Mouse (Mus musculus) neural tube, embryonic 14.5 days (tissue): ENCODE measurements around the gene Rer1. TPM values are rescaled to one million over a fixed set of nuclear protein-coding genes. Genes with fewer than 3 reads are reported as not detected.
"Not testable (repeated sequence)": the region's sequence is repeated elsewhere in the genome, so short reads cannot be mapped to it uniquely, and the experiment has no call there.

ENCODE experiments used
- ATAC-seq: fragments of 200-750 bp; cut with Nextera tagmentation; 2 replicates; pipeline ENCODE4 v1.8.0; 2017; ENCODE audit warnings: low read depth, mild to moderate bottlenecking, moderate TSS enrichment, moderate library complexity
- H3K27ac ChIP-seq: fragments of 300-500 bp; sonication (generic); 2 replicates; pipeline ENCODE4 v1.5.1; 2014; ENCODE audit warnings: low read depth, mild to moderate bottlenecking, control low read depth, low read length, moderate library complexity, mixed read lengths
- H3K27me3 ChIP-seq: fragments of 300-500 bp; sonication (generic); 2 replicates; pipeline ENCODE4 v1.6.1; 2014; ENCODE audit warnings: low read length; ENCODE audit not compliant: control insufficient read depth, insufficient read depth
- H3K36me3 ChIP-seq: fragments of 300-500 bp; sonication (generic); 2 replicates; pipeline ENCODE4 v1.6.1; 2014; ENCODE audit warnings: low read length, mixed read lengths; ENCODE audit not compliant: control insufficient read depth, insufficient read depth
- H3K4me1 ChIP-seq: fragments of 300-500 bp; sonication (generic); 2 replicates; pipeline ENCODE4 v1.6.1; 2014; ENCODE audit warnings: low read length; ENCODE audit not compliant: control insufficient read depth, insufficient read depth
- H3K4me2 ChIP-seq: fragments of 300-500 bp; sonication (generic); 2 replicates; pipeline ENCODE4 v1.6.1; 2014; ENCODE audit warnings: mild to moderate bottlenecking, low read depth, low read length, control low read depth
- H3K4me3 ChIP-seq: fragments of 300-500 bp; sonication (generic); 2 replicates; pipeline ENCODE4 v1.5.1; 2014; ENCODE audit warnings: low read depth, low read length, control low read depth, mixed read lengths
- H3K9ac ChIP-seq: fragments of 300-500 bp; sonication (generic); replicated peaks from 2 replicates; pipeline ENCODE4 v1.6.1; 2014; ENCODE audit warnings: low read depth, mild to moderate bottlenecking, control low read depth, low read length, mixed read lengths
- H3K9me3 ChIP-seq: fragments of 300-500 bp; sonication (generic); 2 replicates; pipeline ENCODE4 v1.6.1; 2016; ENCODE audit warnings: low read length; ENCODE audit not compliant: control insufficient read depth
- WGBS: fragments of 180-500 bp; shearing (Covaris S2); extraction: QIAGEN DNeasy Blood & Tissue Kit; methylation state at CpG from one replicate; pipeline ENCODE4 v1.1.7; 2014; 5-methylcytosine and 5-hydroxymethylcytosine counted together
- polyA plus RNA-seq: library from polyadenylated mRNA; unstranded; fragments of >200 nt; fragmentation: Nextera tagmentation; extraction: Ambion mirVana; gene quantifications from 2 replicates; pipeline ENCODE4 v1.2.1, GENCODE M21; 2014

The Rer1 gene
- polyA plus RNA-seq, 1 experiment from 2014 or later, result 132 TPM

DNA sequence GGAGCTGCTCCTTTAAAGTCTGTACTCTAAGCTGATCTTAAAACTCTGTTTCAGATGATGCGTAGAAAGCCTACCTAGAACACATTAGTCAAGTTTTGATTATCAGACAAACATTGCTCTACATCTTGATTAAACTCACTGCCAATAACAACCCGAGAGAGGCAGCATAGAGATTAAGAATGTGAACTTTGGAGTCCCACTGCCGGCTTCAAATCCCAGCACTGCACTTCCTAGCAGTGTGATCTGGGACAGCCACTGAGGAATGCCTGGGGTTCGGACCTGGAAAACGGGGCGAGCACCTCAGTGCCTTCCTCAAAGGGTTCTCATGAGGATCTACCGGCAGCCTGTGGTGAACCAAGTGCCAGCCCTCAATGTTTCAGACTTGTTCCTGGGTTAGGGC, 1.8 kb downstream of the Rer1 start:
- no peaks in the 10 kb centered on the region; the same call in 1 of the 2 replicates for H3K27me3 ChIP-seq
- no peaks in the 10 kb centered on the region for H3K9me3 ChIP-seq
- H3K9ac ChIP-seq, result no peak overlapping the region
- no peak for ATAC-seq
- no peak overlapping the region for H3K4me3 ChIP-seq
- H3K36me3 ChIP-seq, result peaks cover 17% of the 10 kb centered on the region
- H3K4me1 ChIP-seq, result peaks cover 16% of the 10 kb centered on the region
- H3K4me2 ChIP-seq, result peak overlapping the region; percentile 66; the same call in 1 of the 2 replicates
- 95% methylated on average over 7 of the region's 7 CpGs for WGBS
- no peak overlapping the region for H3K27ac ChIP-seq

DNA sequence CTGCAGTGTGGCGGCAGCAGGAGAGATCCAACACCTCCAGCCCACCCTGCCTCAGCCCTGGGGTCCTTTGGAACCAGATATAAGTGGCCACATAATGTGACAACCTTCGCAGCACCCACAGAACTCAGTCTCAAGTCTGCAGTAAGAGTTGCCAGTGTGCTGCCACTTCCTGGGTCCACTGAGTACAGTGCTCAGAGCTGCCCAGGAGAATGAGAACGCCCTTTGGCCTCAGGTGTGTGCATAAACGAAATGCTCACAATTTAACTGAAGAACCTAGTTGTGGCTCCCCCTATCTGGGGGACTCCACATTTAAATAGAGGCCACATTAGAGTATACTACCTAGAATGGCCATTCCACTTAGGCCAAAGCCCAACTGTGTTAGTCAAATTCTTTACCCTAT, 2.6 kb downstream of the Rer1 start:
- ATAC-seq, result no peak
- Histone ChIP-seq H3K27me3 (no peaks in the 10 kb centered on the region; the same call in 1 of the 2 replicates), H3K9me3 (no peaks in the 10 kb centered on the region), H3K4me2 (no peak overlapping the region), H3K4me1 (peaks cover 16% of the 10 kb centered on the region), H3K27ac (no peak overlapping the region), H3K4me3 (no peak overlapping the region), H3K36me3 (peaks cover 20% of the 10 kb centered on the region), H3K9ac (no peak overlapping the region)
- WGBS, result 92% methylated on average over 4 of the region's 4 CpGs

DNA sequence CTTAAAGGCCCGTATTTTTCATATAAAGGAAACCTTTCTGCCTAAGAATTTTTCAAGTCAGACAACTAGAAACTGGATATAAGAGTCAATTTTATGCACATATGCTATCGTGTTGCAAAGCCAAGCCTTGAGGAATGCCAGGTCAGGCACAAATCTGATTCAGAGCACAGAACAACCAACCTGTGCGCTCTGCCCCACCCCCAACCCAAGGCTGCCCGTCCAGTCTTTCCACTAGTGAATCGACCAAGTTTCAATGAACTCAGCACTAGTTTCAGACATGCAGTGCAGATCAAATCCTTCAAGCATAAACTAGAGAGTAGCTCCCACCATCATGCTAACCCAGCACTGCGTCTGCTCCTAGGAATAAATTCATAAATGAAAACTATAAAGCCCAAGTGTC, 6.5 kb downstream of the Rer1 start:
- H3K27me3 ChIP-seq, result no peaks in the 10 kb centered on the region
- no peak overlapping the region for H3K4me3 ChIP-seq
- WGBS, result 94% methylated on average over 6 of the region's 6 CpGs
- H3K9ac ChIP-seq, result no peak overlapping the region
- peaks cover under 1% of the 10 kb centered on the region; the same call in 1 of the 2 replicates for H3K4me1 ChIP-seq
- no peaks in the 10 kb centered on the region for H3K9me3 ChIP-seq
- peaks cover 48% of the 10 kb centered on the region for H3K36me3 ChIP-seq
- ATAC-seq, result no peak
- H3K27ac ChIP-seq, result no peak overlapping the region
- H3K4me2 ChIP-seq, result no peak overlapping the region

DNA sequence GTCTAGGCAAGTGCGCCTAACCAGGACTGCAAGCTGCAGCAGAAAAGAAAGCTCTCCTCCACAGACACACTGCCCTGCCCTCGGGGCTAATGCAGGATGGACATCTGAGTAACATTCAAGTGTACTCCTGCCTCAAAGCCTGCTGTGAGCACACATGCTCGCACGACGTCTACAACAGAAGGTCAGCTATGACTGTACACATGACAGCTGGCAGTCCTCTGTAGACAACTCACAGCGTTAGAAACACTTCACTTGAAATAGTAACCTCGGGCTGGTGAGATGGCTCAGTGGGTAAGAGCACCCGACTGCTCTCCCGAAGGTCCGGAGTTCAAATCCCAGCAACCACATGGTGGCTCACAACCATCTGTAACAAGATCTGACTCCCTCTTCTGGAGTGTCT, 7.4 kb downstream of the Rer1 start:
- H3K27ac ChIP-seq, H3K27me3 ChIP-seq, H3K9ac ChIP-seq, H3K4me1 ChIP-seq, ATAC-seq, H3K4me3 ChIP-seq, H3K4me2 ChIP-seq, H3K9me3 ChIP-seq: not testable (repeated sequence)
- H3K36me3 ChIP-seq, result peaks cover 56% of the 10 kb centered on the region
- WGBS, result 94% methylated on average over 10 of the region's 10 CpGs

DNA sequence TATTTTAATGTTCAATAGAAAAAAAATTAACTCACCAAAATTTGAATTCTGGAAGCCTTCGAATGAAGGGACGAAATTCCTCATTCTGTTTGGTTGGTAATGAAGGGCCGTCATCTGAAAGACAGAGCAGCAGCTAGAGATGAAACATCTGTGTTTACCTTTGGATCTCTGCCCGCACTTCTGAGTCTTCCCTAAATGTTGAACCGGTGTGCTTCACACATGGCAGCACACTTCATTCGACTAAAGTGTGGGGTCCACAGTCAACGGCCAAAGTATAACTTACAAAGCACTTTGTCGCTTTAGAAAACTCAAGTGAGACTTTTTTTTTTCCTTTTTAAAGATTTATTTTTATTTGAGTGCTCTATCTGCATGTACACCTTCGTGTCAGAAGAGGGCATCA, 9.5 kb downstream of the Rer1 start:
- peaks cover 73% of the 10 kb centered on the region for H3K36me3 ChIP-seq
- WGBS, result 89% methylated on average over 9 of the region's 9 CpGs
- no peaks in the 10 kb centered on the region for H3K9me3 ChIP-seq
- no peak overlapping the region for H3K27ac ChIP-seq
- no peak overlapping the region for H3K9ac ChIP-seq
- H3K4me2 ChIP-seq, result no peak overlapping the region
- H3K4me3 ChIP-seq, result no peak overlapping the region
- H3K4me1 ChIP-seq, result no peaks in the 10 kb centered on the region
- ATAC-seq, result no peak
- no peaks in the 10 kb centered on the region for H3K27me3 ChIP-seq

DNA sequence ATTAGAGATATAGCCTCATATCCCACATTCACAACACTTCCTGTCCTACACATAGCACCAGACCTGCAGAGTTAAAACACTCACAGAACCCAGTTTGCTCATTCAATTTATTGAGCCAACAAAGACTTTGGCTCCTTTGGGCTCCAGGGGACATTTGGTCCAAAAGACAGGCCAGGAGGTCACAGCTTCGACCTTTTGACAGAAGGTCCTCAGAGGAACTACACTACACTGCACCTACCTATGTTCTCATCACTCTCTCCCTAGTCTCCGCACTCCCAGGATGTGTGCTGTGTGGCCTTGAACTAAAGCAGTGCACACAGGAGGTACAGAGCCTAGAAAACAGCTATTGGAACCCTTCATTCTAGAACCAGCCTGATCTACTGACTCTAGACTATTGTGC, 10.4 kb downstream of the Rer1 start:
- Histone ChIP-seq H3K4me2 (no peak overlapping the region), H3K9me3 (no peaks in the 10 kb centered on the region), H3K27me3 (no peaks in the 10 kb centered on the region), H3K9ac (no peak overlapping the region), H3K4me1 (no peaks in the 10 kb centered on the region), H3K4me3 (no peak overlapping the region), H3K36me3 (peaks cover 79% of the 10 kb centered on the region), H3K27ac (no peak overlapping the region)
- no peak for ATAC-seq
- WGBS, result 98% methylated on average over 2 of the region's 2 CpGs

DNA sequence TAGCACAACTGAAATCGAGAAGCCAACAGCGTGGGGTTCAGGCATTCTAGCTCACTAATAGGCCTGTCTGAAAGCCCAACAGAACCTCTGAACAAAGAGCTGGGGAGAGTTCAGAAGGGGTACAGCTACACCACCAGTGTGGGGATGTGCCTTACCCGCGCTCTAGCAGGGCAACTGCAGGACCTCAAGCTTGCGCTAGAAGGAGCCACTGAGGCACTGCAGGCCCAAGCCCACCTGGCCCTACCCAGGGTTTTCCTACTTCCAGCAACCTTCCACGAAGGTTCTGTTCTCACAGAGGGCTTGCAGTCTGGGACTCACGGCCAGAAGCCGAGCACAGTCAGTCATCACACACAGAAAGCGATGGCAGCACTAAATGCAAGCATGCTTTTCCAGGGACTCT, 11.0 kb downstream of the Rer1 start:
- Histone ChIP-seq H3K27me3 (no peaks in the 10 kb centered on the region), H3K27ac (no peak overlapping the region), H3K4me1 (no peaks in the 10 kb centered on the region), H3K4me3 (no peak overlapping the region), H3K9ac (no peak overlapping the region), H3K36me3 (peaks cover 80% of the 10 kb centered on the region), H3K4me2 (no peak overlapping the region), H3K9me3 (no peaks in the 10 kb centered on the region)
- no peak for ATAC-seq
- 91% methylated on average over 9 of the region's 9 CpGs for WGBS

DNA sequence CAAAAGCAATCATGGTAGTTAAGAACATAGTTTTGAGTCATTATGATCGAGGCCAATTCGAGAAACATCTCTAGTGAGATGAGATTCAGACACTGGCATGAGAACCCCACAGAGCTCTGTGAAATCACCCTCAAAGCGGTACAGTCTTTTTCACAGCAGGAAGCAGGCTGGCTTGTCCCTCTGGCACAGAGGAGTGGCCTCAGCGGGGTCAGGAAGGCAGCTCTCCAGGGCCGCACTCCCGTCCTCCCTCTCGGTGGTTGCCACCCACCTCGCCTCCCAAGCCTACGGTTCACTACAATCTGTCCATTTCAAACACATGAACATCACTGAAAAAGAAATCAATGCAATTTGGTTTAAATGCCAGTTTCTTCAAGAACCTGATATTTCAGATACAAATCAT, 11.8 kb downstream of the Rer1 start:
- no peak overlapping the region for H3K27ac ChIP-seq
- H3K27me3 ChIP-seq, result no peaks in the 10 kb centered on the region
- peaks cover 74% of the 10 kb centered on the region for H3K36me3 ChIP-seq
- ATAC-seq, result no peak
- no peaks in the 10 kb centered on the region for H3K4me1 ChIP-seq
- no peak overlapping the region for H3K4me3 ChIP-seq
- no peak overlapping the region for H3K4me2 ChIP-seq
- no peaks in the 10 kb centered on the region for H3K9me3 ChIP-seq
- no peak overlapping the region for H3K9ac ChIP-seq
- WGBS, result 77% methylated on average over 9 of the region's 9 CpGs

DNA sequence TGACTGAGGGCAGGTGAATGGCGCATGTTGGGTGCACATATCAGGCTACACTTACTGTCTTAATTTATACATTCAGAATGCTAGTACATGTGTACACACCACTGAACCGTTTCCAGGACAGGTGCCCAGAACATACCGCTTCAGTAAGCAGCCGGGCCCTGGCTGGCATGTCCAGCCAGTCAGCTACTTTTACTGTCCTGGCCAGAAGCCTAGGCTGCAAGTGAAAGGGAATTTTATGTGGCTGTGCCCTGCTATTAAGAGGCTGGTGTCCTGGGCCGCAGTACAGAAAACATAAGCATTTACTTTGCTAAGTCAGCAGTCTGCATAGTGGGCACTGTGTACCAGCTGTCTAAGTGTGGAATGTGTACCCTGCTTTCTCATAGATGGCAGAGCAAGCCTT, 15.3 kb downstream of the Rer1 start:
- Histone ChIP-seq H3K4me2 (no peak overlapping the region), H3K9me3 (no peaks in the 10 kb centered on the region), H3K9ac (no peak overlapping the region), H3K4me1 (peaks cover 14% of the 10 kb centered on the region), H3K27ac (no peak overlapping the region), H3K27me3 (no peaks in the 10 kb centered on the region), H3K36me3 (peaks cover 65% of the 10 kb centered on the region), H3K4me3 (no peak overlapping the region)
- ATAC-seq, result no peak
- 89% methylated on average over 5 of the region's 5 CpGs for WGBS

DNA sequence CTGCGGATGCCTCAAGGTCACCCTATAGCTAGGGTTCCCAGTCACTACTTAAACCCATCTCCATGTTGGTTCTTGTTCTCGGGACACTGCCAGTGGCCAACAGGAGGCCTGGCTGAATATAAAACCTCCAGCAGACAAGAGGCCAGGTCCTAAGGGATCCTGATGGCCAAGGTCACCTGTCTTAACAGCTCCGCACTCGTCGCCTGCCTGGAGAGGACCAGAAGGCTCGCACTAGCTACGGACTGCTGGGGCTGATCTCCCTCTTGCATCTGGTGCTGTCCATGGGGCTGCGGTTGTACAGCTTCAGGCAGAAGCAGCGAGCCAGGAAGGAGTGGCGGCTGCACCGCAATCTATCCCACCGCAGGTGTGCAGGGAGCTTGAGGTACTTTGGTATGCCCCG, 16.0 kb downstream of the Rer1 start:
- no peak for ATAC-seq
- Histone ChIP-seq H3K9ac (no peak overlapping the region), H3K4me1 (peaks cover 14% of the 10 kb centered on the region), H3K4me3 (no peak overlapping the region), H3K27ac (no peak overlapping the region), H3K4me2 (no peak overlapping the region), H3K27me3 (no peaks in the 10 kb centered on the region), H3K9me3 (no peaks in the 10 kb centered on the region), H3K36me3 (peaks cover 58% of the 10 kb centered on the region)
- 94% methylated on average over 13 of the region's 13 CpGs for WGBS
